Mouse (Mus musculus): ENCODE results near the gene Ap3b1. TPM values are rescaled to one million over a fixed set of nuclear protein-coding genes. Genes with fewer than 3 reads are reported as not detected.

Ap3b1 gene
- polyA plus RNA-seq, 1 experiment = 36.8 TPM

GRCm38 (mm10) chr13:94381427-94381826 lies 22.7 kb downstream of the Ap3b1 start:
- no peak for TF ChIP-seq POLR2A (IDR thresholded peaks at IDR 0.05; ENCODE audit: borderline replicate concordance, extremely low read depth, insufficient read depth, insufficient read length, poor library complexity, severe bottlenecking)
- no peak for TF ChIP-seq CTCF (IDR thresholded peaks at IDR 0.05; ENCODE audit: borderline replicate concordance, extremely low read depth, insufficient read depth, insufficient read length)
- DNase-seq (ENCODE audit: low read depth) = no peak

DNA sequence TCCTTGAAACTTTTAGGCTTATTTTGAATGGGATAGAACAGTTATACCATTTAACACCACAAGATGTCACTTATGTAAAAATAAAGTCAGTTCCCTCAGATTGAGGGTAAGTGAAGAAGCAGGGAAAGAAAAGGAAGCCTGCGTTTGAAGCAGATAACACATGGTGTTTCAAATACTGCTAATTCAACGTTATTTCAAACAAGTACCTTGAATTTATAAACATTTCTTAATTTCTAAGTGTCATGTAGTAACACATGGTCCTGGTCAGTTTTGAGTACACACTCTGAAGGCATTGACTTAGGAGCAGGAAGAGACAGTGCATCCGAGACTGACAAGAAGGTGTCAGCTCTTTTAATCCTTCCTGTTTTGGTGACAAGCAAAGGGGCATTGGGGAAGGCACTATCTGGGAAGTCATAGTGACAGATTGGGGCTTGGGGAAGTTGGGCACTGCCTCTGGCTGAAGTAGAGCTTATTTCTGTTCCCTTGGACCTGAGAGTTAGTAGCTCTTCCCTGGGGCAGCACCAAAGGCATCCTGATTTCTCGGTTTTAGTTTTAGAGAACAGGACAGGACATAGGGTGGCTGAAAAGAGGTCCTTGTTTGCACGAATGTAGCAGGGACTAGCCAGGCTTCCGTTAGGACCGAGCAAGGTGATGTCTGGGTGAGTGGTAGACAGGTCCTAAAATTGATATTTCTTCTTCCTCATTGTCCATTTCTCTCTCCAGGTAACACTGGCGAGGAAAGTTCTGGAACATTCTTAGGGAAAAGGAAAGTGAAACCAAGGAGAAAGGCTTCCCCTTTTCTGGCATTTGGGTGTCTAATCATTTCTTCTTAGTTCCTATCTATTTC lies 23.3 kb downstream of the Ap3b1 start:
- TF ChIP-seq CTCF (IDR thresholded peaks at IDR 0.05; ENCODE audit: borderline replicate concordance, extremely low read depth, insufficient read depth, insufficient read length) (no peak), POLR2A (IDR thresholded peaks at IDR 0.05; ENCODE audit: borderline replicate concordance, extremely low read depth, insufficient read depth, insufficient read length, poor library complexity, severe bottlenecking) (no peak)
- DNase-seq (ENCODE audit: low read depth) = peak; percentile 65

DNA sequence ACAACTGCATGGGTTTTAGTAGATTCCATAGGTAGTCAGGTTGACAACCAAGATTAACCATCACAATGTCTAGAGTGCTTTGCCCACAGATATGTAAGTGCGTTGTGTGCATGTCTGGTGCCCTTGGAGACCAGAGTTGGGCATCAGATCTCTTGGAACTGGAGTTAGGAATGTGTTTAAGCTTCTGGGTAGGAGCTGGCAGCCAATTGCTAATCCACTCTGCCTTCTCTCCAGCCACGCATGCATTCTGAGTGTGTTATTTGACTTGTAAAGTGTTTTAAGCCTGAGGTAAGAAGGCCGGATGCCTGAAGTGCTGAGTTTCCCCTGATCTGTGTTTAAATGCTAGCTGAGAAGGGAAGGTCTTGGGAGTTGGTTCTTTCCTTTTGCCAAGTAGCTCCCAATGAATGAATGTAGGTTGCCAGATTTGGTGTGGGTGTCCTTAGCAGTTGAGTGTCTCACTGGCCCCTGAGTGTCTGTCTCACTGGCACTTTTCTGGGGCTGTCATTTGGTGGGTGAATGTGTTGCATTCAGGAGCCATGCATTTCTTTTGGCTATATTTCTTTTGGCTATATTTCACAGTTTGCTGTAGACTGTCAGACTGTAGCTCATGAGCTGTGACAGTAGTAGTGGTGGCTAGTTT lies 26.3 kb downstream of the Ap3b1 start:
- TF ChIP-seq POLR2A (IDR thresholded peaks at IDR 0.05; ENCODE audit: borderline replicate concordance, extremely low read depth, insufficient read depth, insufficient read length, poor library complexity, severe bottlenecking) (no peak), CTCF (IDR thresholded peaks at IDR 0.05; ENCODE audit: borderline replicate concordance, extremely low read depth, insufficient read depth, insufficient read length) (no peak)

GRCm38 (mm10) chr13:94388566-94388965 lies 29.8 kb downstream of the Ap3b1 start:
- DNase-seq (ENCODE audit: low read depth) = no peak
- no peak for TF ChIP-seq CTCF (IDR thresholded peaks at IDR 0.05; ENCODE audit: borderline replicate concordance, extremely low read depth, insufficient read depth, insufficient read length)
- TF ChIP-seq POLR2A (IDR thresholded peaks at IDR 0.05; ENCODE audit: borderline replicate concordance, extremely low read depth, insufficient read depth, insufficient read length, poor library complexity, severe bottlenecking) = no peak

More for the DNA sequence above, 26.3 kb downstream of the Ap3b1 start:
- DNase-seq (ENCODE audit: low read depth) = peak; percentile 23

GRCm38 (mm10) chr13:94389541-94389940 lies 30.8 kb downstream of the Ap3b1 start:
- TF ChIP-seq CTCF (IDR thresholded peaks at IDR 0.05; ENCODE audit: borderline replicate concordance, extremely low read depth, insufficient read depth, insufficient read length) (no peak), POLR2A (IDR thresholded peaks at IDR 0.05; ENCODE audit: borderline replicate concordance, extremely low read depth, insufficient read depth, insufficient read length, poor library complexity, severe bottlenecking) (no peak)
- no peak for DNase-seq (ENCODE audit: low read depth)

GRCm38 (mm10) chr13:94392282-94392681 lies 33.5 kb downstream of the Ap3b1 start:
- TF ChIP-seq CTCF (IDR thresholded peaks at IDR 0.05; ENCODE audit: borderline replicate concordance, extremely low read depth, insufficient read depth, insufficient read length) (no peak), POLR2A (IDR thresholded peaks at IDR 0.05; ENCODE audit: borderline replicate concordance, extremely low read depth, insufficient read depth, insufficient read length, poor library complexity, severe bottlenecking) (no peak)
- DNase-seq (ENCODE audit: low read depth) = no peak

GRCm38 (mm10) chr13:94394486-94394885 lies 35.7 kb downstream of the Ap3b1 start:
- DNase-seq (ENCODE audit: low read depth) = no peak
- no peak for TF ChIP-seq CTCF (IDR thresholded peaks at IDR 0.05; ENCODE audit: borderline replicate concordance, extremely low read depth, insufficient read depth, insufficient read length)
- no peak for TF ChIP-seq POLR2A (IDR thresholded peaks at IDR 0.05; ENCODE audit: borderline replicate concordance, extremely low read depth, insufficient read depth, insufficient read length, poor library complexity, severe bottlenecking)

- TF ChIP-seq CTCF (IDR thresholded peaks at IDR 0.05; ENCODE audit: borderline replicate concordance, extremely low read depth, insufficient read depth, insufficient read length) = no peak
- no peak for TF ChIP-seq POLR2A (IDR thresholded peaks at IDR 0.05; ENCODE audit: borderline replicate concordance, extremely low read depth, insufficient read depth, insufficient read length, poor library complexity, severe bottlenecking)
Measured at GRCm38 (mm10) chr13:94395763-94396162, 37.0 kb downstream of the Ap3b1 start.

DNA sequence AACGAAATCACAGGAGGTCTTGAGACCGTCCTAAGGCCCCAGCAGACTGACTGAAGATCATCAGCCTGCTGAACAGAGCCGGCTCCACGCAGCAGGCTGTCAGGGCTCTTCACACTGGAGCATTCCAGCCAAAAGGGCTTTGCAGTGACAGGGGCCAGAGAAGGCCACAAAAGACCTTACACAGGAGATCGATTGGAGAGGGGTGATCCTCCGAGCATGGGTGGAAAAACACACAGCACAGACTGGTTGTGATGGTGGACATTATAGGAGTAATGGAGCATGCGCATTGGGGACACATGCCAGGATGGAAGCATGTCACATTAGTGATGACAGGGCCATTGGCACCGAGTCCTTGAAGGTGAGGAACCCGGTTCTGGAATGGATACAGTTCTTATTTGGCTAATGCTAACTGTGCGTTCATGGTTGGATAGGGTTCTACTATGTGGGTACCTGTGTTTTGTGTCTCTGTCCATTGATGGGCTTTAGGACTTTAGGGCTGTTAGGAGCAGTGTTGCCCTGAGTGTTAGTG lies 37.7 kb downstream of the Ap3b1 start:
- DNase-seq (ENCODE audit: low read depth) = no peak
- no peak for TF ChIP-seq POLR2A (IDR thresholded peaks at IDR 0.05; ENCODE audit: borderline replicate concordance, extremely low read depth, insufficient read depth, insufficient read length, poor library complexity, severe bottlenecking)
- no peak for TF ChIP-seq CTCF (IDR thresholded peaks at IDR 0.05; ENCODE audit: borderline replicate concordance, extremely low read depth, insufficient read depth, insufficient read length)

More at GRCm38 (mm10) chr13:94395763-94396162, 37.0 kb downstream of the Ap3b1 start:
- peak; percentile 13 for DNase-seq (ENCODE audit: low read depth)

DNA sequence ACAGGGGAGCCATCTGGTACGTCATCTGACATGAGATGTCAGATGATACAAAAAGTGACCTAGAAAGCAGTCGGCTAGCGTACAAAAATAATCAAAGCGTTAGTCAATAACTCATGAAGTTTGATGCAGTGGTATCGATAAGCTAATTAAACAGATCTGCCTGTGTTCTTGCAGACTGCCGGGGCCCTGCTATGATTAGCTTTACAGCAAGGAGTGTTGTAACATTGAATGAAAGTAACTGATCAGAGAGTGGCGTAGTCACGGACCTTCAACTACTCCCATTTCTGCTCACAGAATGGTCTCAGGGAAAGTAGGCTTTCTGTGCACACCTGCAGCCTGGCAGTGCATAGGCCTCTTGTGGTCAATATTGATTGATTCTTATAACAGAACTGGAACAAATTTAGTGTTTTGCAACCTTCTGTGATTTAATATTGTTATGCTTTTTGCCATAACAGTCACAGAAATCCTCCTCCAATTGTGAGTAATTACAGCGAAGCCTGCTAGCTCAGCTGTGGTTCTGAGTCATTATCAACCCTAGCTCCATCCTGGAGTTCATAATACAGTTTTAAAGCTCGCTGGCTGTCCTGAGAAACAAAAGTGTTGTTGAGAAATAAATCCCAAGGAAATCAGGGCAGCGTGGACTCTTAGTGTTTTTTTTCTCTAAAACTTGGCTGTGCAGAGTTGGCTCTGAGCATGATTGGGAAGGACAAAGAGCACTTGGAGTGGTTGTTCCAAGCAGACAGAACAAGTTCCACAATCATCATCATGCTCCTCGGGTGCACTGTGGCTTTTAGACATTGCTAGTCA lies 40.0 kb downstream of the Ap3b1 start:
- peak; percentile 35 for DNase-seq (ENCODE audit: low read depth)
- TF ChIP-seq CTCF (IDR thresholded peaks at IDR 0.05; ENCODE audit: borderline replicate concordance, extremely low read depth, insufficient read depth, insufficient read length) (no peak), POLR2A (IDR thresholded peaks at IDR 0.05; ENCODE audit: borderline replicate concordance, extremely low read depth, insufficient read depth, insufficient read length, poor library complexity, severe bottlenecking) (no peak)

DNA sequence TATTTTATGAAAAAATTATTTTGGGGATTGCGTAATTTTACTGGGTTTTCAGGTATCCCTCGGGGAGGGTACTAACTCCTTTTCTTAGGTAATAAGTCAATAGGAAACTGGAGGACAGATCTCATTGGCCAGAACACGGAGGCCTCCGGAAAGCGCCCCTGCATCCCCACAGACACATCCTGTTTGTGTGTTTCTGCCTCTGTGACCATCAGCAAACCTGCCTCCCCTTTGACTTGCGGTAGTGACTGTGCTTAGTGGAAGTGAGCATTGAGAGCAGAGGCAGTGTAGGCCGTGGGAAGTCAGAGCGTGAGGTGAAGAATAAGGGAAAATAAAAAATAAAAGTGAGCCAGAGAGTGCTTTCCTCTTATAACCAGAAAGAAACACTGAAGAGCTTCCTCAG lies 41.7 kb downstream of the Ap3b1 start:
- TF ChIP-seq CTCF (IDR thresholded peaks at IDR 0.05; ENCODE audit: borderline replicate concordance, extremely low read depth, insufficient read depth, insufficient read length) (no peak), POLR2A (IDR thresholded peaks at IDR 0.05; ENCODE audit: borderline replicate concordance, extremely low read depth, insufficient read depth, insufficient read length, poor library complexity, severe bottlenecking) (no peak)

More for the DNA sequence above, 41.7 kb downstream of the Ap3b1 start:
- no peak for DNase-seq (ENCODE audit: low read depth)
